Comparison of ENCODE assay signal across 31 mouse cellular contexts in the genomic region with DNA sequence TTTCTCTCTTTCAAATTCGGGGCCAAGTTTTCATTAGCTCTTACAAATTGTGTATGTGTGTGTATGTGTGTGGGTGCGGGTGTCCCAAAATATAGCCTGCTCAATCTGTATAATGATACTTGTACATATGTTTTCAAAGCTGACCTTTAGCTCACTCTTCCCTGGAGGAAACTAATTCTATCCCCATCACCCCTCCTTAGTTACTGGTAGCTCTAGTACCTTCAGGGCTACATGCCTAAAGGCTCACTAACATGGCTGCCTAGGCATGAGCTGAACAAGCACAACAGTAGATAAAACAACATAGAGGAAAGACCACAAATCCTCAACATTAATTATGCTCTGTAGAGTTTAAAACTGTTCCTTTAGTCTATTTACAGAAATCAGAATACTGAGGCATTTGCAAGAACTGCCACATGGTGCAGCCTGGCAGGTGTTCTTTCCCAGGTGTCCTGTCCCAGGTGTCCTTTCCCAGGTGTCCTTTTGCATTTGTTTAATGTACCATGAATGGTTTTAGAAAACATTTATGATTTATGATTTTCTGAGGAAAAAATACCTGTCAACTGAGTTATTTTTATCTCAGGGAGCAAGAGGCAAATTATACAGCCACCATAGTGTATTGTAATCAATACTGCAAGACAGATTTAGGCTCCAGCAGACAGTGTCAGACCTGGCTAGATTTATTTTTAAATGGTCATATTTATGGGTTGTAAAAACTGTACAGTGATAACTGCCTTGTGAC. TPM values are rescaled to one million over a fixed set of nuclear protein-coding genes. Genes with fewer than 3 reads are reported as not detected.
A peak's percentile ranks its signal among the peaks of the same experiment; 100 is the strongest.
DNase-seq lines count a peak whose midpoint lies in the region; ATAC-seq and TF ChIP-seq lines count a peak whose summit lies in the region.
"Had no signal": no experiment of that assay in that cellular context is flagged by ENCODE, and none has a peak within 500 bp of the region (broad histone marks: within the 10 kb centered on the region; RNA-seq: fewer than 3 reads in every experiment).

No protein-coding gene starts in this region.

- H3K4me2 ChIP-seq in intestine, embryonic 14.5 days (ENCODE audit: low read length) = no peak overlapping the region
- no peak overlapping the region for H3K4me2 ChIP-seq in stomach, embryonic 16.5 days (ENCODE audit: low read depth, low read length)
- H3K4me2 ChIP-seq in kidney, embryonic 14.5 days (replicated peaks; ENCODE audit: low read depth, low read length) = no peak overlapping the region
- H3K4me2 ChIP-seq: forebrain, embryonic 15.5 days; heart, embryonic 12.5 days; limb, embryonic 15.5 days; midbrain, embryonic 11.5 days; neural tube, embryonic 15.5 days had no signal

- no peak overlapping the region for H3K9ac ChIP-seq in intestine, embryonic 14.5 days (ENCODE audit: low read length)
- no peak overlapping the region for H3K9ac ChIP-seq in stomach, embryonic 16.5 days (ENCODE audit: low read length)
- no peak overlapping the region for H3K9ac ChIP-seq in kidney, embryonic 14.5 days (ENCODE audit: low read depth, low read length)
- H3K9ac ChIP-seq: forebrain, embryonic 15.5 days; heart, embryonic 12.5 days; limb, embryonic 15.5 days; neural tube, embryonic 15.5 days had no signal

- ATAC-seq in intestine, embryonic 14.5 days (replicated peaks; ENCODE audit: low FRiP score, low TSS enrichment, low read depth) = peak; percentile 82; the same call in 1 of the 2 replicates
- ATAC-seq in stomach, embryonic 16.5 days (ENCODE audit: insufficient read depth, low FRiP score) = peak; percentile 75; the same call in 1 of the 2 replicates
- no peak for ATAC-seq in kidney, embryonic 14.5 days (ENCODE audit: low FRiP score, low TSS enrichment)
- ATAC-seq: hindbrain, embryonic 16.5 days; lung, postnatal 0 days had no signal

- TF ChIP-seq POLR2A in cerebellum, adult 2 months (IDR thresholded peaks at IDR 0.05; ENCODE audit: borderline replicate concordance, insufficient read depth, low read length) = no peak

- peaks cover 3% of the 10 kb centered on the region; the same call in 1 of the 2 replicates for H3K4me1 ChIP-seq in cerebellum, adult 2 months (ENCODE audit: control insufficient read depth, insufficient read depth, low read length)
- no peaks in the 10 kb centered on the region for H3K4me1 ChIP-seq in intestine, embryonic 14.5 days (replicated peaks; ENCODE audit: control insufficient read depth, insufficient read depth, low read length)
- no peaks in the 10 kb centered on the region for H3K4me1 ChIP-seq in stomach, embryonic 16.5 days (ENCODE audit: control insufficient read depth, insufficient read depth, low read length)
- no peaks in the 10 kb centered on the region for H3K4me1 ChIP-seq in kidney, embryonic 14.5 days (ENCODE audit: control insufficient read depth, insufficient read depth, low read length)
- H3K4me1 ChIP-seq: forebrain, embryonic 15.5 days; heart, embryonic 12.5 days; hindbrain, embryonic 10.5 days; neural tube, embryonic 15.5 days had no signal

- DNase-seq in brain, adult 2 months (ENCODE audit: low read depth, low spot score) = peak; percentile 82
- peak; percentile 37 to 69 for DNase-seq in cerebellum, adult 2 months
- DNase-seq in intestine, embryonic 14.5 days (ENCODE audit: low spot score) = no peak
- DNase-seq in gastrocnemius, postnatal 10 days = no peak
- DNase-seq in lung, postnatal 36 days = no peak
- DNase-seq: gastrocnemius, postnatal 14 days; heart, adult 11 months; kidney, adult 18-20 months; left cerebral cortex, postnatal 4 days had no signal

- WGBS in cerebellum, adult 2 months = 37% methylated on average over 2 of the region's 2 CpGs
- WGBS in intestine, embryonic 14.5 days = 88% methylated on average over 2 of the region's 2 CpGs
- WGBS in stomach, embryonic 16.5 days = 74% methylated on average over 2 of the region's 2 CpGs
- whole genome bisulfite sequencing in kidney, embryonic 14.5 days = 82% methylated on average over 2 of the region's 2 CpGs

- H3K4me3 ChIP-seq in cerebellum, adult 2 months (replicated peaks; ENCODE audit: insufficient read depth, low read depth, low read length) = no peak overlapping the region
- H3K4me3 ChIP-seq in intestine, embryonic 14.5 days (ENCODE audit: low read depth, low read length) = no peak overlapping the region
- no peak overlapping the region for H3K4me3 ChIP-seq in stomach, embryonic 16.5 days (replicated peaks; ENCODE audit: low read length)
- H3K4me3 ChIP-seq in kidney, embryonic 14.5 days (ENCODE audit: low read length) = no peak overlapping the region
- H3K4me3 ChIP-seq: forebrain, embryonic 15.5 days; heart, embryonic 12.5 days; hindbrain, embryonic 10.5 days; left cerebral cortex, adult 2 months; limb, embryonic 15.5 days; neural tube, embryonic 15.5 days had no signal

- no peaks in the 10 kb centered on the region for H3K36me3 ChIP-seq in intestine, embryonic 14.5 days (ENCODE audit: control insufficient read depth, insufficient read depth, low read length)
- no peaks in the 10 kb centered on the region for H3K36me3 ChIP-seq in stomach, embryonic 16.5 days (ENCODE audit: control insufficient read depth, insufficient read depth, low read length)
- H3K36me3 ChIP-seq in kidney, embryonic 14.5 days (ENCODE audit: control insufficient read depth, insufficient read depth, low read length) = no peaks in the 10 kb centered on the region
- H3K36me3 ChIP-seq: forebrain, embryonic 15.5 days; heart, embryonic 12.5 days; hindbrain, embryonic 10.5 days; limb, embryonic 15.5 days; neural tube, embryonic 15.5 days had no signal

- no peaks in the 10 kb centered on the region for H3K27me3 ChIP-seq in cerebellum, adult 2 months (ENCODE audit: control insufficient read depth, insufficient read depth, low read length)
- H3K27me3 ChIP-seq in intestine, embryonic 14.5 days (replicated peaks; ENCODE audit: control insufficient read depth, insufficient read depth, low read length) = no peaks in the 10 kb centered on the region
- H3K27me3 ChIP-seq in stomach, embryonic 16.5 days (ENCODE audit: control insufficient read depth, insufficient read depth, low read length) = no peaks in the 10 kb centered on the region
- H3K27me3 ChIP-seq in kidney, embryonic 14.5 days (ENCODE audit: control insufficient read depth, insufficient read depth, low read length) = no peaks in the 10 kb centered on the region
- H3K27me3 ChIP-seq: forebrain, embryonic 15.5 days; heart, embryonic 12.5 days; limb, embryonic 15.5 days; neural tube, embryonic 15.5 days had no signal

- H3K27ac ChIP-seq in cerebellum, adult 2 months (ENCODE audit: insufficient read depth, low read length) = no peak overlapping the region
- H3K27ac ChIP-seq in intestine, embryonic 14.5 days (ENCODE audit: low read depth) = no peak overlapping the region
- no peak overlapping the region for H3K27ac ChIP-seq in stomach, embryonic 16.5 days (ENCODE audit: low read length)
- H3K27ac ChIP-seq in kidney, embryonic 14.5 days (ENCODE audit: low read depth, low read length) = no peak overlapping the region
- H3K27ac ChIP-seq: forebrain, embryonic 15.5 days; hindbrain, embryonic 10.5 days; kidney, postnatal 0 days; left cerebral cortex, adult 2 months; limb, embryonic 15.5 days; neural tube, embryonic 15.5 days had no signal

- no peak for TF ChIP-seq CTCF in cerebellum, adult 2 months (IDR thresholded peaks at IDR 0.05; ENCODE audit: borderline replicate concordance, insufficient read depth, low read depth, low read length)

- H3K9me3 ChIP-seq in intestine, embryonic 14.5 days (ENCODE audit: control insufficient read depth, low read length) = no peaks in the 10 kb centered on the region
- no peaks in the 10 kb centered on the region for H3K9me3 ChIP-seq in stomach, embryonic 16.5 days (replicated peaks; ENCODE audit: control insufficient read depth, low read length)
- H3K9me3 ChIP-seq in kidney, embryonic 14.5 days (ENCODE audit: control insufficient read depth, low read length) = no peaks in the 10 kb centered on the region
- H3K9me3 ChIP-seq: forebrain, embryonic 15.5 days; heart, embryonic 12.5 days; hindbrain, embryonic 10.5 days; limb, embryonic 15.5 days; neural tube, embryonic 15.5 days had no signal

RNA-seq across cellular contexts. Expression of a gene that starts 24.4 kb away (rescaled TPM):
- polyA plus RNA-seq in cerebellum, adult 2 months (2012; rRNA removed) = 0.06 and 0.13 TPM in 2 replicates
- 0.34 TPM in 1 of 2 replicates, not detected in the other for polyA plus RNA-seq in intestine, embryonic 14.5 days (2014; fragmentation: Nextera tagmentation; extraction: Ambion mirVana)
- 0.42 and 1.3 TPM in 2 replicates for polyA plus RNA-seq in stomach, embryonic 16.5 days (2015; fragmentation: Nextera tagmentation; extraction: Ambion mirVana)
- total RNA-seq in gastrocnemius, postnatal 10 days (2021) = under 1 TPM in 1 of 2 experiments, not detected in 1; 0.28 TPM
- polyA plus RNA-seq in kidney, embryonic 14.5 days (2014; fragmentation: Nextera tagmentation; extraction: Ambion mirVana) = 1.4 and 1.8 TPM in 2 replicates
- total RNA-seq: layer of hippocampus, postnatal 10 days; left cerebral cortex, adult 2 months; left cerebral cortex, postnatal 4 days; midbrain, postnatal 0 days had no signal
- polyA plus RNA-seq: C2C12; forebrain, embryonic 15.5 days; heart, embryonic 12.5 days; hindbrain, embryonic 16.5 days; lung, postnatal 0 days; midbrain, postnatal 0 days; neural tube, embryonic 15.5 days had no signal

RNA-seq across cellular contexts. Expression of a gene that starts 31.7 kb away (rescaled TPM):
- polyA plus RNA-seq in cerebellum, adult 2 months (2012; rRNA removed) = not detected in 2 replicates
- polyA plus RNA-seq in intestine, embryonic 14.5 days (2014; fragmentation: Nextera tagmentation; extraction: Ambion mirVana) = 12.8 and 22.1 TPM in 2 replicates
- polyA plus RNA-seq in stomach, embryonic 16.5 days (2015; fragmentation: Nextera tagmentation; extraction: Ambion mirVana) = 48.1 and 58.0 TPM in 2 replicates
- total RNA-seq in gastrocnemius, postnatal 10 days (2021) = not detected
- polyA plus RNA-seq in kidney, embryonic 14.5 days (2014; fragmentation: Nextera tagmentation; extraction: Ambion mirVana) = 9.5 and 9.8 TPM in 2 replicates
- total RNA-seq: gastrocnemius, postnatal 14 days; heart, postnatal 10 days; layer of hippocampus, postnatal 10 days; left cerebral cortex, adult 2 months; left cerebral cortex, postnatal 4 days; megakaryocyte progenitor cell, adult 5-6 weeks; midbrain, postnatal 0 days had no signal
- polyA plus RNA-seq: C2C12; forebrain, embryonic 15.5 days; hindbrain, embryonic 10.5 days; hindbrain, embryonic 16.5 days; midbrain, embryonic 11.5 days; midbrain, postnatal 0 days; testis, adult 2 months; urinary bladder, adult 2 months had no signal

RNA-seq across cellular contexts. Expression of a gene that starts 50.7 kb away (rescaled TPM):
- not detected in 2 replicates for polyA plus RNA-seq in cerebellum, adult 2 months (2012; rRNA removed)
- not detected in 2 replicates for polyA plus RNA-seq in intestine, embryonic 14.5 days (2014; fragmentation: Nextera tagmentation; extraction: Ambion mirVana)
- 1.4 and 3.0 TPM in 2 replicates for polyA plus RNA-seq in stomach, embryonic 16.5 days (2015; fragmentation: Nextera tagmentation; extraction: Ambion mirVana)
- not detected for total RNA-seq in gastrocnemius, postnatal 10 days (2021)
- not detected in 2 replicates for polyA plus RNA-seq in kidney, embryonic 14.5 days (2014; fragmentation: Nextera tagmentation; extraction: Ambion mirVana)
- total RNA-seq: adrenal gland, postnatal 10 days; gastrocnemius, postnatal 14 days; heart, postnatal 10 days; layer of hippocampus, postnatal 10 days; left cerebral cortex, adult 2 months; left cerebral cortex, postnatal 4 days; megakaryocyte progenitor cell, adult 5-6 weeks; midbrain, postnatal 0 days had no signal
- polyA plus RNA-seq: C2C12; forebrain, embryonic 15.5 days; heart, embryonic 12.5 days; hindbrain, embryonic 10.5 days; hindbrain, embryonic 16.5 days; kidney, postnatal 0 days; large intestine, adult 2 months; liver, embryonic 16.5 days; lung, postnatal 0 days; midbrain, embryonic 11.5 days; midbrain, postnatal 0 days; neural tube, embryonic 15.5 days; testis, adult 2 months; urinary bladder, adult 2 months had no signal

Comparison
In these comparisons a context has a peak if more than half of its experiments do, and no peak if none do; other contexts are left out.
1. DNase-seq: peak in brain, adult 2 months (single experiment) and cerebellum, adult 2 months (2 of 2); none in intestine, embryonic 14.5 days (single experiment), gastrocnemius, postnatal 10 days (single experiment) and lung, postnatal 36 days (single experiment).
2. RNA of a gene that starts 31.7 kb away (polyA plus RNA-seq): 48.1 to 58.0 TPM in stomach, embryonic 16.5 days, 12.8 to 22.1 TPM in intestine, embryonic 14.5 days and 9.5 to 9.8 TPM in kidney, embryonic 14.5 days; not detected in cerebellum, adult 2 months; every median in the first group is over 10 times any median in the second.